Mouse (Mus musculus): ENCODE data around the gene E130308A19Rik. TPM values are rescaled to one million over a fixed set of nuclear protein-coding genes. Genes with fewer than 3 reads are reported as not detected.
A peak's percentile ranks its signal among the peaks of the same experiment; 100 is the strongest.

E130308A19Rik gene
- polyA plus RNA-seq, 1 experiment from 2014 or later: 45.7 TPM

GRCm38 (mm10) chr4:59739321-59739720 is 113.3 kb downstream of the E130308A19Rik start:
- Histone ChIP-seq H3K9me3 (replicated peaks) (peaks cover 4% of the 10 kb centered on the region; the same call in 1 of the 2 replicates), H3K9ac (replicated peaks) (no peak overlapping the region), H3K4me1 (no peaks in the 10 kb centered on the region), H3K27me3 (replicated peaks) (no peaks in the 10 kb centered on the region), H3K4me3 (replicated peaks) (no peak overlapping the region), H3K36me3 (no peaks in the 10 kb centered on the region; the same call in 1 of the 2 replicates), H3K4me2 (no peak overlapping the region), H3K27ac (replicated peaks) (no peak overlapping the region)
- 99% methylated on average over 4 of the region's 4 CpGs for WGBS
- no peak for ATAC-seq (ENCODE audit: low FRiP score)

DNA sequence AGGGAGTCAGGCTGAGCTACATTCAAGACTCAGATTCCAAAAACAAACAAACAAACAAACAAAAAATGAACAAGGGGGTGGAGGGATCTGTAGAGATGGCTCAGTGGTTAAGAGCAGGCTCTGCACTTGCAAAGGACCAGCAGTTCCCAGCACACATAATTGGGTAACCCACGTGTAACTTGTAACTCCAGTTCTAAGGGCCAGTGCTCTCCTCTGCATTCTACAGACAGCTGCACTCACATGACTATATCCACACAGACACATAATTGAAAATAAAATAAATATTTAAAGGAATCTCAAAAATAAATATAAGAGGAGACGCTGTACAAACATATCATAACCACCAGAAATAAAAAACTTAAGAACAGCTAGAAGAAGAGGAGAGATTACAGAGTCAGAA is 113.9 kb downstream of the E130308A19Rik start:
- Histone ChIP-seq H3K9me3 (replicated peaks) (peaks cover 4% of the 10 kb centered on the region; the same call in 1 of the 2 replicates), H3K4me2 (no peak overlapping the region), H3K9ac (replicated peaks) (no peak overlapping the region), H3K36me3 (no peaks in the 10 kb centered on the region; the same call in 1 of the 2 replicates), H3K4me3 (replicated peaks) (no peak overlapping the region), H3K27ac (replicated peaks) (no peak overlapping the region), H3K27me3 (replicated peaks) (no peaks in the 10 kb centered on the region), H3K4me1 (no peaks in the 10 kb centered on the region)
- no peak for ATAC-seq (ENCODE audit: low FRiP score)
- 83% methylated on average over 2 of the region's 2 CpGs for WGBS

DNA sequence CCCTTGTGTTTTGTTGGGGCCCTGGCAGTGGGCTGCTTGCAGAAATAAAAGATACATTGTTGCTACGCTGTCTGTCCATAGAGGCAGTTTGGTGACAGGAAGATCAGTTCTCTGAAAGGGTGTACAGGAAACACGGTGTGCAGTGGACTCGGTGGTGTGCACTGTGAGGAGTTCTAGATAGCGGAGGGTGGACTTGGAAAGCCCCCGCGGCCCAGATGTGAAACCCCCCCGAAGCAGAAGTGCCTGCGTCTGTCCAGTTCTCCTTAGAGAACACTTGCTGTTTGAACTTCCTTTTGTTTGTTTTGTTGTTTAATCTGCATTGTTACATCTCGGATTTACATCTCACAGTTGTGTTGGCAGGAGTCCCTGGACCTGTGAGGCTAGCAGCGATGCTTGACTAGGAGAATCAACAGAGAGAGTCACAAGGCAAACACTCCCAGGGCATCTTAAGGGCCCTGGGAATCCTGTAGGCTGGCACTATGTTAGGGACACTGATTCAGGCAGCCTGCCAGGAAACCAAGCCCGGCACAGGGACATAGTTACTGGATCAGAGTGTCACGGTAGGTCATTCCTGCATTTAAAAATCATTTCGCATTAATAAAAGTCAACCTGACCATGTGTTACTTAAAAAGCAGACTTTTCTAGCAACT is 127.6 kb downstream of the E130308A19Rik start:
- peaks cover 7% of the 10 kb centered on the region; the same call in 1 of the 2 replicates for H3K4me1 ChIP-seq
- no peak overlapping the region for H3K4me3 ChIP-seq (replicated peaks)
- ATAC-seq (ENCODE audit: low FRiP score): no peak
- WGBS: 70% methylated on average over 13 of the region's 13 CpGs
- H3K36me3 ChIP-seq: peaks cover 10% of the 10 kb centered on the region; the same call in 1 of the 2 replicates
- no peak overlapping the region for H3K4me2 ChIP-seq
- H3K27ac ChIP-seq (replicated peaks): no peak overlapping the region
- H3K9ac ChIP-seq (replicated peaks): no peak overlapping the region
- H3K9me3 ChIP-seq (replicated peaks): no peaks in the 10 kb centered on the region
- H3K27me3 ChIP-seq (replicated peaks): no peaks in the 10 kb centered on the region

DNA sequence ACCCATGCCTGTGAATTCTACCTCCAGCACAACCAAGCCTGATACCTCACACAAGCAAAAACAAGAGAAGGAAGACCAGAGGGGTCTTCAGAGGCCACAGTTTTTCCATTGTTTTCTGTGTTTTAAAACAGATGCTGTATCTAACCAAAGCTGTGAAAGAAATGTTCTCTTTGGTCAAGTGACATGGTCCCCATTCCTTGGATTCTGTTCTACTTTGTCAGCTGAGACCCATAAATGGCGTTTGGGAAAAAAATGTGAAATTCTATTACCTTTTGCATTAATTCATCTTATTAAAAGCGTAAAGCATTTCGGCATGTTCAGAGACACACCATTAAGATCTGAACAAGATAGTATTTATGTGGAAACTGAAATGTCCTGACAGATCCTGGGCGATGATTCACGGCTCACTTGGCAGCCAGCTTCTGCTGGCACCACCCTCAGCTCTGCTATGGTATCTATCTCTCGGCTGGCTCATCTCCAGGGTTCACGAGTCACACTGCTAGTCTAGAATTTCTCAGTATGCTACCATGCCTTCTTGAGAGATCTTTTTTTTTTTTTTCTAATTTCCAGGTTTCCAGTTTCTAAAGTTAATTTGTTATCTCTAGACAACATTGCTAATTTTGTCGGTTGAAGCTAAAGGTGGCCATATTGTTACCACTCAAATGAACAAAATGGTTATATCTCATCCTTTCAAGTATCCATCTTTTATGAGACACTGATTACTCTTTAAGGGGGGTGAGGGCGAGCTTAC is 130.5 kb downstream of the E130308A19Rik start:
- no peak overlapping the region for H3K27ac ChIP-seq (replicated peaks)
- ATAC-seq (ENCODE audit: low FRiP score): no peak
- no peaks in the 10 kb centered on the region for H3K27me3 ChIP-seq (replicated peaks)
- H3K9me3 ChIP-seq (replicated peaks): no peaks in the 10 kb centered on the region
- H3K4me2 ChIP-seq: no peak overlapping the region
- WGBS: 68% methylated on average over 9 of the region's 9 CpGs
- peaks cover 17% of the 10 kb centered on the region for H3K4me1 ChIP-seq
- H3K9ac ChIP-seq (replicated peaks): no peak overlapping the region
- H3K4me3 ChIP-seq (replicated peaks): no peak overlapping the region
- H3K36me3 ChIP-seq: peaks cover 10% of the 10 kb centered on the region; the same call in 1 of the 2 replicates

DNA sequence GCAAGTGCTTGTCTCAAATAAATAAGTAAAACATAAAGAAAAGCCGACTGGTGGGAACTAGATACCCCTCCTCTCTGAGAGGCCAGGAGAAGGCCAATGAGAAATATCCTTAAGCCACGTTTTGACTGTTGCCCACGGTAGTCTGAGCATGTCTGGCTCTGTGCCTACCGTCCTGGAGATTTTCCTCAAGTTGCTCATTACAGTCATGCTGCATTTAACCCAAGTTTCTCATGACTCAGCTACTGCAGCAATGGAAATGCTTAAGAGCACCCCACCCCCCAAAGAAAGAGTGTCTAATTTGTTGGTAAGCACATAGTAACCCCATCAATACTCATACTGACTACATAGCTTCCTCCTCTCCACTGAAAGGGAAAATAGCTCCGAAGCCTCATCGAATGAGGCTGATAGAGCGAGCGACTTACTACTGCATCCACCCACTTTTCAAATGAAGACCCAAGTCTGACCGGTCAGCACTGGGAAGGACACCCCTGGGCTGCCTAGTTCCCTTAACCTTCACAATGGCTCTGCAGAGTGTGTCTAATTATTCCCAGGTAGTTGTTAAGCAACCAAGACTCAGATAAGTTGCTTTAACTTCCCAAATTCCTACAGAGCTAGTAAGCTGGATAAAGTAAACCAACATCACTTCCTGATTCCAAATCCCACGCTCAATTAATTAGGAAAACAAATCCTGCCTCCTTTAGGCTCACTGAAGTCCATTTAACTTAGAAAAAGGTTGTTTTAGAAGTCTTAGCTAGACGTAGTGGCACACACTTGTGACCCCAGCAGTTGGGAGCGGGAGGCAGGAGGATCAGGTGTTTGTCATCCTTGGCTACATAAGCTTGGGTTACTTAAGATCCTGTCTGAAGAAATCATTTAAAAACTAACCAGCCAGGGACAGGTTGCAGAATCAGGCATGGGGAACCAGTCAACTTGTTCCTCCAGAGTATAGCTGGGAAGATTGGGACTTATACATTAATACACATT is 131.7 kb downstream of the E130308A19Rik start:
- no peaks in the 10 kb centered on the region for H3K9me3 ChIP-seq (replicated peaks)
- 77% methylated on average over 12 of the region's 12 CpGs for WGBS
- no peak overlapping the region for H3K27ac ChIP-seq (replicated peaks)
- H3K27me3 ChIP-seq (replicated peaks): no peaks in the 10 kb centered on the region
- H3K4me3 ChIP-seq (replicated peaks): no peak overlapping the region
- peaks cover 2% of the 10 kb centered on the region; the same call in 1 of the 2 replicates for H3K36me3 ChIP-seq
- no peak for ATAC-seq (ENCODE audit: low FRiP score)
- H3K4me2 ChIP-seq: no peak overlapping the region
- no peak overlapping the region for H3K9ac ChIP-seq (replicated peaks)
- H3K4me1 ChIP-seq: peaks cover 17% of the 10 kb centered on the region

GRCm38 (mm10) chr4:59760016-59760415 is 134.0 kb downstream of the E130308A19Rik start:
- ATAC-seq (ENCODE audit: low FRiP score): no peak
- WGBS: 78% methylated on average over 4 of the region's 4 CpGs
- no peak overlapping the region for H3K4me2 ChIP-seq
- H3K4me1 ChIP-seq: peaks cover 21% of the 10 kb centered on the region
- H3K4me3 ChIP-seq (replicated peaks): no peak overlapping the region
- no peaks in the 10 kb centered on the region for H3K27me3 ChIP-seq (replicated peaks)
- no peak overlapping the region for H3K27ac ChIP-seq (replicated peaks)
- H3K36me3 ChIP-seq: no peaks in the 10 kb centered on the region
- H3K9ac ChIP-seq (replicated peaks): no peak overlapping the region
- no peaks in the 10 kb centered on the region for H3K9me3 ChIP-seq (replicated peaks)

GRCm38 (mm10) chr4:59760636-59761364 is 134.8 kb downstream of the E130308A19Rik start:
- Histone ChIP-seq H3K4me3 (replicated peaks) (no peak overlapping the region), H3K9me3 (replicated peaks) (no peaks in the 10 kb centered on the region), H3K36me3 (no peaks in the 10 kb centered on the region), H3K27me3 (replicated peaks) (no peaks in the 10 kb centered on the region), H3K4me1 (peaks cover 29% of the 10 kb centered on the region), H3K27ac (replicated peaks) (no peak overlapping the region), H3K9ac (replicated peaks) (no peak overlapping the region), H3K4me2 (no peak overlapping the region)
- 52% methylated on average over 10 of the region's 10 CpGs for WGBS
- no peak for ATAC-seq (ENCODE audit: low FRiP score)

GRCm38 (mm10) chr4:59761365-59761729 is 135.3 kb downstream of the E130308A19Rik start:
- no peak overlapping the region for H3K4me3 ChIP-seq (replicated peaks)
- ATAC-seq (ENCODE audit: low FRiP score): no peak
- WGBS: 82% methylated on average over 4 of the region's 4 CpGs

DNA sequence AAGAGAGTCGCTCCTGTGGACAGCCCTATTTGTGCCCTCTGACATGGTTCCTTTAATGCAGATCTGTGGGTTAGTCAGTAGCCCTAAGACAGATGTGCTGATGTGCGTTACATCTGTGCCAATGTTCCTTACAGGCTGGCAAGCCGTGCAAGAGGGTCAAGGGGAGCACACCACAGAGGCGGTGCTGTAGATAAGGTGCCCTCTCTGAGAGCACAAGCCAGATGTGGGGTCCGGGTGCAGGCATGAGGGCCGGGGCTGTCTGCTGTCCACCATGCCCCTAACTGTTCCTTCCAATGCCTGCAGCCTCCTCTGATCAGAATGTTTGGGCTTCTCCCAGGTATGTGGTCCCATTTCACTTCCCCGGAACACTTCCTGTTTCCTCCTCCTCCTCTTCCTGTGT is 138.9 kb downstream of the E130308A19Rik start:
- Histone ChIP-seq H3K4me2 (peak overlapping the region; percentile 32), H3K27me3 (replicated peaks) (no peaks in the 10 kb centered on the region), H3K9me3 (replicated peaks) (no peaks in the 10 kb centered on the region), H3K36me3 (peaks cover under 1% of the 10 kb centered on the region), H3K4me1 (peaks cover 28% of the 10 kb centered on the region), H3K4me3 (replicated peaks) (no peak overlapping the region), H3K9ac (replicated peaks) (no peak overlapping the region), H3K27ac (replicated peaks) (peak overlapping the region; percentile 74)
- WGBS: 73% methylated on average over 7 of the region's 7 CpGs
- ATAC-seq (ENCODE audit: low FRiP score): peak; percentile 22; the same call in 1 of the 2 replicates

More at GRCm38 (mm10) chr4:59761365-59761729, 135.3 kb downstream of the E130308A19Rik start:
- Histone ChIP-seq H3K9me3 (replicated peaks) (no peaks in the 10 kb centered on the region), H3K9ac (replicated peaks) (no peak overlapping the region), H3K36me3 (no peaks in the 10 kb centered on the region), H3K4me2 (no peak overlapping the region), H3K27me3 (replicated peaks) (no peaks in the 10 kb centered on the region), H3K27ac (replicated peaks) (no peak overlapping the region), H3K4me1 (peaks cover 34% of the 10 kb centered on the region)

DNA sequence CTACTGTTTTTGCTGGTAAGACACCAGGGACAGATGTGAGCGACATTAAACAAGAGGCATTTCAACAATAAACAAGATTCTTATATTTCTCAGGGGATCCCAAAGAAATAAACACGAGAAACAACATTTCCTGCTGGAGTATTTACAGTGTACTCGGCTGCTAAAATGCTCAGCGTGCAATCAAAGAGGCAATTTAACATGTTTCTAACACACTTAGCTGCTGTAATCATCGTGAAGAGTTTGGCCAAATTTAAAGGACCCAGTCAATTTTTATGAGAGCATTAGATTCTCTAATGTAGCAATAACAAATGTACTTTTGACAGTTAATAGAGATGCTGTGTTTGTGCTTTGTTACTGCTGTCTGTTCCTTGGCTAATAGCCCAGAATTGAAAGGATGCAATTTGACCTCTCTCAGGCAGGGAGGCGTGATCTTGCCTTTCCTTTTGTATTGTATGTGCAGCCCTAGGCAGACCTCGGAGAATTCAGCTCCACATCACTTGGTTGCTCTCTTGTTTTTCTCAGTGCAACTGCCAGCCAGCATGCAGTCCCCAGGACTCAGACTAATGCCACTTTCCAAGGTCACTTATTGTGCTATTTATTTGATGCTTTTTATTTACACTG is 139.5 kb downstream of the E130308A19Rik start:
- Histone ChIP-seq H3K27ac (replicated peaks) (peak overlapping the region; percentile 74), H3K36me3 (peaks cover 6% of the 10 kb centered on the region), H3K27me3 (replicated peaks) (no peaks in the 10 kb centered on the region), H3K9ac (replicated peaks) (no peak overlapping the region), H3K4me1 (peaks cover 25% of the 10 kb centered on the region), H3K4me2 (peak overlapping the region; percentile 32), H3K9me3 (replicated peaks) (no peaks in the 10 kb centered on the region), H3K4me3 (replicated peaks) (no peak overlapping the region)
- WGBS: 6% methylated on average over 7 of the region's 7 CpGs
- ATAC-seq (ENCODE audit: low FRiP score): peak; percentile 66

Measured in neural tube, embryonic 15.5 days (tissue).